Mouse (Mus musculus) heart, postnatal 0 days (tissue): ENCODE measurements around the gene Fbxo47.

ENCODE experiments used
- CTCF ChIP-seq: IDR thresholded peaks from 2 replicates; pipeline ENCODE4 v1.5.1; 2016; ENCODE audit warnings: antibody characterized with exemption, control low read depth, low read depth
- EP300 ChIP-seq: IDR thresholded peaks from 2 replicates; pipeline ENCODE4 v1.6.1; 2016; ENCODE audit warnings: antibody characterized with exemption, low read depth

DNA sequence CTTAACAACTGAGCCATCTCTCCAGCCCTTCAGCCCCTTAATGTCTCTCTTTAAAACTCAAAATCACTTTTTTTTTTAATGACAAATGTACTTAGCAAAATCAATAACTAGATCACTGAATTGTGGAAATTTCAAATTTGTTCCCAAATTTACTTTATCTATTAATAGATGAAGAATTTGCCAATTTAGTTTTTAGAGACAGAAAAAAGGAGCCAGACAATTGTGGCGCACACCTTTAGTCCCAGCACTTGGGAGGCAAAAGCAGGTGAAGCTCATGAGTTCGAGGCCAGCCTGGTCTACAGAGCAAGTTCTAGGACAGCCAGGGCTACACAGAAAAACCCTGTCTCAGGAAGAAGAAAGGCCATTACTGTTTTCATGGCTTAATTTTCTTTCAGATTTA lies 32.4 kb downstream of the Fbxo47 start:
- TF ChIP-seq CTCF (no peak), EP300 (no peak)
